Mouse (Mus musculus) forebrain, embryonic 15.5 days (tissue): ENCODE data around the gene Prph. TPM values are rescaled to one million over a fixed set of nuclear protein-coding genes. Genes with fewer than 3 reads are reported as not detected.
A peak's percentile ranks its signal among the peaks of the same experiment; 100 is the strongest.

ENCODE experiments used
- ATAC-seq: fragments of 200-750 bp; cut with Nextera tagmentation; replicated peaks from 2 replicates; pipeline ENCODE4 v1.8.0; 2017; ENCODE audit warnings: mild to moderate bottlenecking, moderate TSS enrichment, moderate library complexity
- H3K27ac ChIP-seq: fragments of 300-500 bp; sonication (generic); replicated peaks from 2 replicates; pipeline ENCODE4 v1.5.1; 2015; ENCODE audit warnings: mild to moderate bottlenecking, inconsistent platforms
- H3K27me3 ChIP-seq: fragments of 300-500 bp; sonication (generic); 2 replicates; pipeline ENCODE4 v1.6.1; 2015; ENCODE audit warnings: inconsistent platforms
- H3K36me3 ChIP-seq: fragments of 300-500 bp; sonication (generic); 2 replicates; pipeline ENCODE4 v1.6.1; 2015; ENCODE audit warnings: mild to moderate bottlenecking, inconsistent platforms
- H3K4me1 ChIP-seq: fragments of 300-500 bp; sonication (generic); 2 replicates; pipeline ENCODE4 v1.6.1; 2015; ENCODE audit warnings: inconsistent platforms
- H3K4me2 ChIP-seq: fragments of 300-500 bp; sonication (generic); replicated peaks from 2 replicates; pipeline ENCODE4 v1.6.1; 2015; ENCODE audit warnings: mild to moderate bottlenecking, inconsistent platforms
- H3K4me3 ChIP-seq: fragments of 300-500 bp; sonication (generic); 2 replicates; pipeline ENCODE4 v1.5.1; 2015; ENCODE audit warnings: mild to moderate bottlenecking, inconsistent platforms
- H3K9ac ChIP-seq: fragments of 300-500 bp; sonication (generic); replicated peaks from 2 replicates; pipeline ENCODE4 v1.6.1; 2015; ENCODE audit warnings: mild to moderate bottlenecking, inconsistent platforms
- H3K9me3 ChIP-seq: fragments of 300-500 bp; sonication (generic); 2 replicates; pipeline ENCODE4 v1.6.1; 2016; ENCODE audit warnings: inconsistent platforms
- WGBS: fragments of 180-500 bp; shearing (Covaris S2); methylation state at CpG from one replicate; pipeline ENCODE4 v1.1.7; 2015; ENCODE audit warnings: mixed read lengths; 5-methylcytosine and 5-hydroxymethylcytosine counted together
- polyA plus RNA-seq: library from polyadenylated mRNA; unstranded; fragments of >200 nt; fragmentation: Nextera tagmentation; extraction: Ambion mirVana; gene quantifications from 2 replicates; pipeline ENCODE4 v1.2.1, GENCODE M21; 2015

Gene Prph
- polyA plus RNA-seq, 1 experiment from 2014 or later: 0.97 TPM

DNA sequence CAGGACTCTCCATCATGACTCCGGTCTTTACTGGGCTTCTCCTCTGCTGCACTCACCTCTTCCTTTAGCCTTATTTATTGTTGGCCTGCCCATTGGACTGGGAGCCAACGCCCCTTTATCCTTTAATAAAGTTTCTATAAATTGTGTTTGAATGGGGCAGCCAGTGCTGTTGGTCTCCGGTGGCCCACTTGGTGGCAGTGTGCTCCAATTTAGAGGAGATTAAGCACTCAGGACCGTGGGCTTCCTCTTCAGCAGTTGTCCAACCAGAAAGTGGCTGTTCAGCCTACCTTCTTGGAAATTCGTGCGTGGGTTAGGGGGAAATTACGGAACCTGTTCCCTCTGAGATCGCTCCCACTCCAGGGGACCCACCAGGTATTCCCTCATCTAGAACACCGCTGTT lies 28.3 kb downstream of the Prph start:
- peaks cover 8% of the 10 kb centered on the region for H3K4me1 ChIP-seq
- no peaks in the 10 kb centered on the region for H3K9me3 ChIP-seq
- no peak overlapping the region for H3K9ac ChIP-seq
- H3K36me3 ChIP-seq: 0 out of 2 replicates have a peak, but pooled peaks cover 3% of the 10 kb centered on the region
- no peak for ATAC-seq
- WGBS: 71% methylated on average over 9 of the region's 9 CpGs
- H3K4me3 ChIP-seq: no peak overlapping the region
- no peak overlapping the region for H3K27ac ChIP-seq
- H3K4me2 ChIP-seq: no peak overlapping the region
- H3K27me3 ChIP-seq: peaks cover 34% of the 10 kb centered on the region

DNA sequence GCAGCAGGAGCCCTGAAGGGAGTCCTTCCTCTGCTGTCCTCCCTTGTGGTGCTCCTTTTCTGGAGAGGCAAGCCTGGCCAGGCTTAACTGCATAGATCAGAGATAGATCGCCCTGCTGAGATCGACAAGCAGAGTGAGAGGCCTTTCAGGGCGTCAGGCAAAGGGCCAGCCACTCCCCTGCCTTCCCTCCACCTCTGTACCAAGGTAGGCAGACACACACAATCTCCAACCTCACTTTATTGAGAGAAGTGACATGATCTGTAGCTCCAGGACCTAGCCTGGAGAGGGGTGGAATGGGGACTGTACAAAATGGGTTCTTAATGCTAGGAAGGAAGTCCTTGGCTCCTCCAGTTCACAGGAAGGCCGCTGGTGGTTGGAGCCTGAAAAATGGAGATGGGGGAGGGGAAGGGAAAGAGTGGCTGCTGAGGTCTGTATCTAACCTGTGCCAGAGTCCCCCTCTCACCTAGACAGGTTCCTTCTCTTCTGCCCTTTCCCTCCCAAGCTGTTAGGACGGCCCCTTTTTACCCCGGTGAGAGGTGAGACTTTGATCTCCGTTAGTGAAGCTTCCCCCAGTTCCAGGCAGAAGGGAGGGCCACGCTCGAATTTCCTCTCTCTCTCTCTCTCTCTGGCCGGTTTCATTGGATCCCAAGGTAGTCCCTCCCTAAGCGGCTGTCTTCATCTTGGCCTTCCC lies 29.0 kb downstream of the Prph start:
- no peak overlapping the region for H3K27ac ChIP-seq
- H3K4me3 ChIP-seq: no peak overlapping the region
- no peaks in the 10 kb centered on the region for H3K9me3 ChIP-seq
- H3K36me3 ChIP-seq: 0 out of 2 replicates have a peak, but pooled peaks cover 3% of the 10 kb centered on the region
- 8% methylated on average over 11 of the region's 11 CpGs for WGBS
- no peak for ATAC-seq
- peaks cover 11% of the 10 kb centered on the region for H3K4me1 ChIP-seq
- no peak overlapping the region for H3K4me2 ChIP-seq
- peaks cover 42% of the 10 kb centered on the region for H3K27me3 ChIP-seq
- H3K9ac ChIP-seq: no peak overlapping the region

DNA sequence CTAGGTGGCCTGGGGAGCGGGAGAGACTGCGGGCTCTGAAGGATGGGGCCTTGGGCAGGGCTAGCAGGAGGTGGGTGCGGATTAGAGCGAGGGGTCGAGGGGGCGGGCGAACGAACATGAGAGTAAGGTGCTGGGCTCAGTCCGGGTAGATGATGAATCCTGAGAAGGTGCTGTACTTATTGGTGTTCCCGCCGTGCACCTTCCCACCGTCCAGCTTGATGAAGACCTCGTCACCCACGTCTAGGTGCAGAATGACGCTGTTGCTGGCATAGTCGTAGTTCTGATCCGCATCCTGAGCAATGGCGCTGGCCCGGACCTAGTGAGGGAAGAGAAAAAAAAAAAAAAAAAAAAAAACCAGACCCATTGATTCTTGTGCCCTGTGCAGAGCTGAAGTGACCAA lies 29.6 kb downstream of the Prph start:
- H3K4me1 ChIP-seq: peaks cover 13% of the 10 kb centered on the region
- H3K4me3 ChIP-seq: no peak overlapping the region
- 0 out of 2 replicates have a peak, but pooled peaks cover 3% of the 10 kb centered on the region for H3K36me3 ChIP-seq
- no peak overlapping the region for H3K9ac ChIP-seq
- peaks cover 48% of the 10 kb centered on the region for H3K27me3 ChIP-seq
- H3K4me2 ChIP-seq: no peak overlapping the region
- H3K9me3 ChIP-seq: no peaks in the 10 kb centered on the region
- no peak for ATAC-seq
- no peak overlapping the region for H3K27ac ChIP-seq
- WGBS: 13% methylated on average over 19 of the region's 19 CpGs

DNA sequence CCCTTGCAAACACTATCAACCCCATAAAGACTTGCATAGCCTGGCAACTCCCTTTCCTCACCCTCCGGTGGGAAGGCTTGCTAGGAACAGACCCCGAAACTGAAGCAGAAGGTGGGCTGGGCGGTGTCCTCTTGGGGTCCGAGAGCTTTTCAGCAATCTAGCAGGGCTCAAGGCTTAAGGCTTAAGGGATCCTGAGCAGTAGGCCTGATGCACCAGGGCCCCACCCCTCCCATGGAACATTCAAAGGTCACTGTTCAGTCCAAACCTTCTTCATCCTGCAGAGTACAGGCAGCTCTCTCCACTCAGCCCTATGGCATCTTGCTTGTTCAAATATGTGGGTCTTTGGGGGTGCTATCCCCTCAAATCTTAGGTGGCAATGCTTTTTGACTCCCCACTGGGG lies 31.0 kb downstream of the Prph start:
- H3K27me3 ChIP-seq: peaks cover 53% of the 10 kb centered on the region
- no peak overlapping the region for H3K27ac ChIP-seq
- no peak overlapping the region for H3K4me2 ChIP-seq
- H3K36me3 ChIP-seq: 0 out of 2 replicates have a peak, but pooled peaks cover 3% of the 10 kb centered on the region
- no peak overlapping the region for H3K4me3 ChIP-seq
- ATAC-seq: no peak
- WGBS: 80% methylated on average over 4 of the region's 4 CpGs
- H3K9me3 ChIP-seq: no peaks in the 10 kb centered on the region
- H3K4me1 ChIP-seq: peaks cover 16% of the 10 kb centered on the region
- H3K9ac ChIP-seq: no peak overlapping the region

DNA sequence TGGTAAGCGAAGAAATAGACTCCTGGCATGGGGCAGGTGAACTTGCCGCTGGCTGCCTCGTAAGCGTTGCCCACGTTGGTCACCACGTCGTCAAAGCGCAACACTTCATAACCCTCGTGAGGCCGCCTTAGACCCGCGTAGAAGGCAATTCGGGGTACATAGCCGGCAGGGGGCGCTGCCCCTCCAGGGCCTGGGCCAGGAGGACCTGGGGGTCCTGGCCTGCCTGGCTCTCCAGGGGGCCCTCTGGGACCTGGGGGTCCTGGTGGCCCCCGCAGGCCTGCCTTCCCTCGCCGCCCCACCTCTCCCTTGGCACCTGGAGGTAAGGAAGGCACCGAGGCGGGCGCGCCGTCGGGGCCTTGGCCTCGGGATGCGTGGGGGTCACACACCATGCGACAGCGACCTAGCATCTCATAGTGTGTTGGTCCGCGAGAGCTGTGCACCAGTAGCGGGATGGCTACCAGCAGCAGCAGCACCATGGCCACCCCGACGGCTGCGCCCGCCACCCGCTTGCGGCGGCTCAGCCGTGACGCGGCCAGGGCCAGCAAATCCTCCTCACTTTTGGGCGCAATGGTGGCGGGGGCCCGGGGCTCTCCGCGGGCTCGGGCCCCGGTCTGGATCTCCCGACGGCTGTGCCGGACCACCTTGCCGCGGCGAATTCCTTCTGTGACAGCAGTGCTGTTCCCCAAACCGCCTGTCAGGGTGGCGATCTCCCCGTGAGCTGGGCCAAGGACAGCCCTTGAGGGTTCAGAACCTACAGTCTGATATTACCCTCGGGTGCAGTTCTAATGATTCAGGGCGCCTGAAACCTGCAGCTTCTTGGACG lies 32.5 kb downstream of the Prph start, which contains the start of gene C1ql4:
Gene C1ql4 (minus strand): TSS at position 565 of the 823 bp plus-strand sequence.
- no peak within 1 kb of the TSS for H3K27ac ChIP-seq
- no peaks in the 10 kb centered on the region for H3K9me3 ChIP-seq
- H3K27me3 ChIP-seq: peaks cover 53% of the 10 kb centered on the region
- peak within 1 kb of the TSS; percentile 27 for H3K4me3 ChIP-seq
- WGBS: 7% methylated on average over 60 of the region's 60 CpGs
- no peak for ATAC-seq
- peak within 1 kb of the TSS; percentile 20; the same call in 1 of the 2 replicates for H3K9ac ChIP-seq
- H3K4me1 ChIP-seq: peaks cover 16% of the 10 kb centered on the region
- 0 out of 2 replicates have a peak, but pooled peaks cover under 1% of the 10 kb centered on the region for H3K36me3 ChIP-seq
- H3K4me2 ChIP-seq: peak within 1 kb of the TSS; percentile 41

DNA sequence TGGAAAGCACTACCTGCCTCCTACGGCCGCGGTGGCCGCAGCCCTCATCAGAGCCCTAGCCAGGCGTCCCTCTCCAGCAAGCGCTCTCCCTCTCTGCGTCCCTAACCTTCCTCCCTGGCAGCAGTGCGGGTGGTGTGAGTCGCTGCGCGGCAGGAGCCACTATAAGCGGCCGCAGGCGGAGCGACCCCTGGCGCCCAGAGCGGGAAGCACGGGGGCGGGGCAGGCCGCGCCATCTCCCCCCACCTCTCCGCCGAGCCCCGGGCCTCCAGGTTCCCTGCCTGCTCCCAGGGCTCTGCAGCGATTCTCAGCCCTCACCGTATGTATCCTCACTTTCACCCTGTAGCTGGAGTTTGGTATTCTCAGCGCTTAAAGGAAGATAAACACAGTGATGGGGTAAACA lies 33.3 kb downstream of the Prph start:
- peak; percentile 49 for ATAC-seq
- Histone ChIP-seq H3K9ac (peak overlapping the region; percentile 20; the same call in 1 of the 2 replicates), H3K4me3 (peak overlapping the region; percentile 27), H3K27ac (no peak overlapping the region), H3K9me3 (no peaks in the 10 kb centered on the region), H3K27me3 (peaks cover 53% of the 10 kb centered on the region), H3K36me3 (no peaks in the 10 kb centered on the region), H3K4me1 (peaks cover 20% of the 10 kb centered on the region), H3K4me2 (peak overlapping the region; percentile 41)
- WGBS: 1% methylated on average over 27 of the region's 27 CpGs

DNA sequence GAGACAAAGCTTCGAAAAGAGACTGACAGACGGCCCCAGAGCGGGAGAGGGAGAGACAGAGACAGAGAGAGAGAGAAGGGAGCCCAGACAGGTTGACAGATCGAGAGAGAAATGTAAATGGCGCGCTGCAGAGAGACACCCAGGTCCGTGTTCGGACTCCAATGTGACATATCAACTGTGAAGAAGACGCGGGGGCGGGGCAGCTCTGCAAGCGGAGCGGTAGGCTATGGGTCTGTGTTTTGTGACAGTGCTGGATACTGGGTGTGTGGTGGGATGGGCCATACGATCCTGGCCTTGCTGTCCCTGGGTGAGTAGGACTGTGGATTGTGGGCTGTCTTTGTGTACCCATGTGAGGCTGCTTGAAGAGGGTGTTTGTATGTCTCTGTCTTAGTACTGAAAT lies 34.1 kb downstream of the Prph start:
- H3K27ac ChIP-seq: no peak overlapping the region
- WGBS: 15% methylated on average over 14 of the region's 14 CpGs
- no peaks in the 10 kb centered on the region for H3K36me3 ChIP-seq
- H3K27me3 ChIP-seq: peaks cover 53% of the 10 kb centered on the region
- ATAC-seq: no peak
- no peaks in the 10 kb centered on the region for H3K9me3 ChIP-seq
- no peak overlapping the region for H3K9ac ChIP-seq
- H3K4me3 ChIP-seq: no peak overlapping the region
- H3K4me2 ChIP-seq: no peak overlapping the region
- peaks cover 27% of the 10 kb centered on the region for H3K4me1 ChIP-seq

DNA sequence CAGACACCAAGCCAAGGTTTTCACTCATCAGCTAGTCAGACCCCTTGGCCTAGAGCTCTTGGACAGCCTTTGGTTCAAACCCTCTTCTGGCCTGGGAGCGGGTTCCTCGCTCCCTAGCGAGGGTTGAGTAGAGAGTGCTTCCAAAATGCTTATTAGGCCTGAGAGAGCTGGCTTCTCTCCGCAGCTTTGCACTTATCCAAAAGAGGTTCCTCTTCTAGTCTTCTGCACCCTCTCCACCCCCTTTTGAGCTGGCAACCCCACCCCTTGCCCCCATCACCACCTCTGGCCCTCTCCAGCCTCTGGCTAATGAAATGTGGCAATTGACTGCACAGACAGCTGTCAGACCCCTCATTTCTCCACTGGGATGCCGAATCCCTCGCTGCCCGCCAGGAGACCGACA lies 37.9 kb downstream of the Prph start, which contains the start of gene Dnajc22:
Gene Dnajc22 (plus strand): TSS at position 301 of the 400 bp plus-strand sequence.
- Histone ChIP-seq H3K9me3 (no peaks in the 10 kb centered on the region), H3K4me1 (peaks cover 54% of the 10 kb centered on the region), H3K4me3 (peak within 1 kb of the TSS; percentile 45), H3K4me2 (peak within 1 kb of the TSS; percentile 66), H3K27ac (peak within 1 kb of the TSS; percentile 41), H3K27me3 (peaks cover 44% of the 10 kb centered on the region), H3K9ac (peak within 1 kb of the TSS; percentile 48), H3K36me3 (no peaks in the 10 kb centered on the region)
- WGBS: 23% methylated on average over 8 of the region's 8 CpGs
- ATAC-seq: no peak

DNA sequence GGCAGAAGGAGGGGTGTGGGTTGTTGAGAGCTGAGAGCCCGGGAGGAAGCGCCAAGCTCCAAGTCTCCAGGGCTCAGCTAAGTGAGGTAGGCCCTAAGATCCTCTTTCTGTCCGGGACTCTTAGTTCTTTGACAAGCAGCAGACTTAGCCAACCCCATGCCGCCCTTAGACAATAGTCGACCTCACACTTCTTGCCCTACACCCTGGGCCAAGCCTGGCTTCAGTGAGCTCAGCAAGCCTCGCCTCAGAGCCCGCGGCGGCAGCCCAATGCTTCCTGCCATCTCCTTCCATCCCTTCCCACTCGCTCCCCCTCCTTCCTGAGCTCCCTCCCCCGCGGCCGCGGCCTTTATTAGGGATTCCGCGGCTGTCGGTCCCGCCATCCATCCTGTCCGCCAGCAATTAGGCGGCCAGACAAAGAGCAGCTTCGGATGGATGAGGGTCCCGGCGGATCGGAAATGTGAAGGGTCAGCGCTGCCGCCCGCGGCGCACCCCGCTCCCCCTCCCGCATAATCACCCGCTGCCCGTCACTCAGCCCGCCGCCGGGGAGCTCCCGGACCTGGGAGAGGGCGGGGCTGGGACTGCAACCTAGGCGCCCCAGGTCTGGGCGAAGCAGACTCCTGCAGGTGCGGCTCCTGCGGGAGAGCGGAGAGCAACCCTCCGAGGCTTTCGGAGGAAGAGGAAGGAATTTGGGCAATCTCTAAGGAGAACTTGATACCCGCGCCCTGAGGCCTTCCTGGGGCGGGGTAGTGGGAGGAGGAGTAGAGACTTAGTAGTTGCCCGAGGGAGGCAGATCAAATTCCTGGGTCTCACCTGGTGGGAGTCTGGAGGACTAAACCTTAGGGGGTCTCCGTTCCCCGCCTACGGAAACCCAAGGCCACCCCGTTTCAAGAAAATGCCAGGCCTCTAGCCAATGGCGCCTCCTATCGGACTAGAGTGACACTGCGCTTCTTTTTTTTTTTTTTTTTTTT lies 38.6 kb downstream of the Prph start:
- ATAC-seq: peak; percentile 47; the same call in 1 of the 2 replicates
- Histone ChIP-seq H3K9me3 (no peaks in the 10 kb centered on the region), H3K27ac (peak overlapping the region; percentile 41), H3K27me3 (peaks cover 44% of the 10 kb centered on the region), H3K4me2 (peak overlapping the region; percentile 66), H3K4me3 (peak overlapping the region; percentile 45), H3K4me1 (peaks cover 54% of the 10 kb centered on the region), H3K36me3 (no peaks in the 10 kb centered on the region), H3K9ac (peak overlapping the region; percentile 48)
- WGBS: 1% methylated on average over 55 of the region's 56 CpGs

DNA sequence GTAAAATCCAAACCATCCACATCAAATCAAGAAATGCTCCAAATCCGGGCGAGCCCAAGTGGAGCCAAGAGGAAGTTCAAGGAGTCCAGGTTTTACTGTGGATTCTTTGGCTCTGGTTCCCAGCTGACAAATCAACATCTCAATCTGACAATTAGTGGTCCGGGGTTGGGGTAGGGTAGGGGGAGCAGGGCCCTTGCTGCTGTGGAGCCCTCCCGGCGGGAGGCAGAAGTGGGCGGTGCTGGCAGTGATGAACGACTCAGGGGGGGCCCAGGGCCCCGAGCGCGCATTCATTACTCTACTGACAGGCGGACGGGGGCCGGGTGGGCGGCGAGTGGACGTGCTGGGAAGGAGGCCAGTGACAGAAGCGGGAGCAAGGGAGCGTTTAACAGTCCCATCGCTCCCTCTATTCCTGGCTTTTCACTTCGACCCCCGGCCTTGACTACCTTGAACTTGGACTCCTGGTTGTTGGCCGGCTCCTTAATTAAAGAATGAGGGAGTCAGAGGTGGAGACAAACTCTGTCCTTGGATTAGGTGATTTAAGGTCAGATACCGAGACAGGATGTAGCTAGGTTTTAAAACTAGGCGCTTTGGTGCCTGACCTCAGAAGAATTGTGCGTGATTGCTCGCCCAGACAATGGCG lies 39.8 kb downstream of the Prph start:
- Histone ChIP-seq H3K4me3 (0 out of 2 replicates have a peak overlapping the region, but pooled peaks have one; percentile 2), H3K27ac (no peak overlapping the region), H3K4me2 (peak overlapping the region; percentile 4), H3K9me3 (no peaks in the 10 kb centered on the region), H3K4me1 (peaks cover 57% of the 10 kb centered on the region), H3K9ac (no peak overlapping the region), H3K27me3 (peaks cover 43% of the 10 kb centered on the region), H3K36me3 (no peaks in the 10 kb centered on the region)
- peak; percentile 44; the same call in 1 of the 2 replicates for ATAC-seq
- 1% methylated on average over 25 of the region's 27 CpGs for WGBS

DNA sequence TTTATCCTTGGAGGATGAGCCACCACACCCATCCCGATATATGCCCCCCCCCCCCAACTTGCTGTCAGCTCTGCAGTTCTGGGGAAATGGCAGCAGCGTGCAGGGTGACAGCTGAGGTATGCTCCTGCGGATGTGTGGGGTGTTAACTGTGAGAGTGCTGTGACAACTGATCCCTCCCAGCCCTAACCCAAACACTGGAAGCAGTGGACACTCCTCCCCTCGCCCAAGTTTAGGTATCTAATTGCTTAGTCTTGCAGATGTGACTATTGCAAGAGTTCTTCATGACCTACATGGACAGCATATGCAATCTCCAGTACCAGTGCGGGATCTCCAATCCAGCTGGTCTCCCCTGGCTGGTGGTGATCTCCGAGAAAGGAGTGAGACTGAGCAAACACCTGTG lies 40.4 kb downstream of the Prph start:
- H3K9ac ChIP-seq: no peak overlapping the region
- ATAC-seq: no peak
- no peaks in the 10 kb centered on the region for H3K9me3 ChIP-seq
- H3K4me3 ChIP-seq: no peak overlapping the region
- H3K27ac ChIP-seq: no peak overlapping the region
- H3K36me3 ChIP-seq: no peaks in the 10 kb centered on the region
- 22% methylated on average over 6 of the region's 6 CpGs for WGBS
- peaks cover 42% of the 10 kb centered on the region for H3K27me3 ChIP-seq
- no peak overlapping the region; the same call in 1 of the 2 replicates for H3K4me2 ChIP-seq
- peaks cover 57% of the 10 kb centered on the region for H3K4me1 ChIP-seq
